Mouse (Mus musculus) embryonic facial prominence, embryonic 11.5 days (tissue): ENCODE data around the gene Gm17304. TPM values are rescaled to one million over a fixed set of nuclear protein-coding genes. Genes with fewer than 3 reads are reported as not detected.

Source experiments
- ATAC-seq: fragments of 200-750 bp; cut with Nextera tagmentation; replicated peaks from 2 replicates; pipeline ENCODE4 v1.8.0; 2017; ENCODE audit warnings: low read depth; ENCODE audit not compliant: insufficient number of reproducible peaks, low FRiP score, low TSS enrichment
- DNase-seq: peaks from one replicate; pipeline ENCODE4 v3.0.0-alpha.2; 2015; ENCODE audit warnings: low spot score
- H3K27ac ChIP-seq: fragments of 300-500 bp; sonication (generic); replicated peaks from 2 replicates; pipeline ENCODE4 v1.5.1; 2014; ENCODE audit warnings: mild to moderate bottlenecking, low read depth, low read length, control low read depth
- H3K27me3 ChIP-seq: fragments of 300-500 bp; sonication (generic); 2 replicates; pipeline ENCODE4 v1.6.1; 2014; ENCODE audit warnings: mild to moderate bottlenecking, low read length, moderate library complexity, mixed read lengths; ENCODE audit not compliant: control insufficient read depth, insufficient read depth
- H3K36me3 ChIP-seq: fragments of 300-500 bp; sonication (generic); replicated peaks from 2 replicates; pipeline ENCODE4 v1.6.1; 2014; ENCODE audit warnings: low read depth, mild to moderate bottlenecking, low read length, moderate library complexity, mixed read lengths; ENCODE audit not compliant: control insufficient read depth, insufficient read depth
- H3K4me1 ChIP-seq: fragments of 300-500 bp; sonication (generic); 2 replicates; pipeline ENCODE4 v1.6.1; 2014; ENCODE audit warnings: low read length, mixed read lengths; ENCODE audit not compliant: control insufficient read depth, insufficient read depth
- H3K4me2 ChIP-seq: fragments of 300-500 bp; sonication (generic); 2 replicates; pipeline ENCODE4 v1.6.1; 2014; ENCODE audit warnings: low read depth, mild to moderate bottlenecking, control low read depth, low read length, moderate library complexity
- H3K4me3 ChIP-seq: fragments of 300-500 bp; sonication (generic); 2 replicates; pipeline ENCODE4 v1.5.1; 2014; ENCODE audit warnings: low read depth, low read length, control low read depth
- H3K9ac ChIP-seq: fragments of 300-500 bp; sonication (generic); replicated peaks from 2 replicates; pipeline ENCODE4 v1.6.1; 2014; ENCODE audit warnings: mild to moderate bottlenecking, control low read depth, low read length
- H3K9me3 ChIP-seq: fragments of 300-500 bp; sonication (generic); replicated peaks from 2 replicates; pipeline ENCODE4 v1.6.1; 2016; ENCODE audit warnings: mild to moderate bottlenecking, low read length, inconsistent platforms, mixed read lengths; ENCODE audit not compliant: control insufficient read depth
- WGBS: fragments of 180-500 bp; shearing (Covaris S2); extraction: QIAGEN DNeasy Blood & Tissue Kit; methylation state at CpG from one replicate; pipeline ENCODE4 v1.1.7; 2014; 5-methylcytosine and 5-hydroxymethylcytosine counted together
- polyA plus RNA-seq: library from polyadenylated mRNA; unstranded; fragments of >200 nt; fragmentation: Nextera tagmentation; extraction: Ambion mirVana; gene quantifications from 2 replicates; pipeline ENCODE4 v1.2.1, GENCODE M21; 2014

Gm17304 gene
- polyA plus RNA-seq, 1 experiment from 2014 or later = not detected

DNA sequence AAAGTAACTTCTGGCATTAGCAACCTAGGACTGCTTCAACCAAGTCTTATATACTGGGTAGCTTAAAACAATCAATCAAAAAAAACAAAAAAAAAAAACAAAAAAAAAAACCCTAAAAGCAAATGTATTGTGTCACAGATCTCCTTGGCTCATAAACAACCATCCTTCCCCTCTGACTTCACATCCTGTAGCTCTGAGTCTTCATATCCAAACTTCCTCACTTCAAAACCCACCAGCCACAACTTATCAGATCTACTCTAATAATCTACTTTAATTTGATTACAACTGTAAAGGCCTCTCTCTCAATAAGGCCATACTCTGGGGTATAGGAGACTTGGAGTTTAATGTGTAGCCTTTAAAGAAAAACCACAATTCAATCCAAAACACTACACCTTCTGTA lies 41.1 kb downstream of the Gm17304 start:
- no peak overlapping the region for H3K4me2 ChIP-seq
- H3K36me3 ChIP-seq = no peaks in the 10 kb centered on the region; the same call in 1 of the 2 replicates
- H3K9me3 ChIP-seq = no peaks in the 10 kb centered on the region
- no peak overlapping the region for H3K27ac ChIP-seq
- H3K9ac ChIP-seq = no peak overlapping the region
- H3K27me3 ChIP-seq = no peaks in the 10 kb centered on the region
- ATAC-seq = no peak
- H3K4me1 ChIP-seq = no peaks in the 10 kb centered on the region
- H3K4me3 ChIP-seq = no peak overlapping the region
- DNase-seq = no peak

DNA sequence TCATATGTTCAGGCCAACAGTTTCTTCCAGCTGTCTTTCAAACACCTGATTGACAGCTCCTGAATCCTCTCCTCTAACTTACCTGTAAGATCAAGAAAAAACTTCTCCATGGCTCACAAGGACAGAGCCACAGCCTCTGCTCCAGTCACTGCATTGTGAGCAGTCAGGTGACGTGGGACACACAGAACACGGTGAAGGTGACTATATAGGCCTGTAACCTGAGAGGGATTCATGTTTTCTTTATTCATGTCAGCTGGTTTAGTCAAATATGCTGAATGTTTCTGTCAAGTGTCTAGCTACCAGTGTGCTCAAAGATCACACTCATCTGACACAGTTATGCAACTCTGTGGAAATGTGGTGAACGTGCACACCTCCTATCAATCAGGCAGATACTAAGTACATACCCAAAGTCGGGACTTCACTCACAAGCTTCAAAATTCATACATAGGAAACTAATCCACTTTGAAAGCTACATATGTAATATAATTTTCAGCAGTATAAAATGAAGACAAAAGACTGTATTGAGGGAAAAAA lies 43.4 kb downstream of the Gm17304 start:
- 88% methylated on average over 4 of the region's 4 CpGs for WGBS
- Histone ChIP-seq H3K4me1 (no peaks in the 10 kb centered on the region), H3K27me3 (no peaks in the 10 kb centered on the region), H3K4me2 (no peak overlapping the region), H3K27ac (no peak overlapping the region), H3K4me3 (no peak overlapping the region), H3K9ac (no peak overlapping the region), H3K9me3 (no peaks in the 10 kb centered on the region), H3K36me3 (peaks cover 2% of the 10 kb centered on the region; the same call in 1 of the 2 replicates)
- DNase-seq (no peak), ATAC-seq (no peak)

DNA sequence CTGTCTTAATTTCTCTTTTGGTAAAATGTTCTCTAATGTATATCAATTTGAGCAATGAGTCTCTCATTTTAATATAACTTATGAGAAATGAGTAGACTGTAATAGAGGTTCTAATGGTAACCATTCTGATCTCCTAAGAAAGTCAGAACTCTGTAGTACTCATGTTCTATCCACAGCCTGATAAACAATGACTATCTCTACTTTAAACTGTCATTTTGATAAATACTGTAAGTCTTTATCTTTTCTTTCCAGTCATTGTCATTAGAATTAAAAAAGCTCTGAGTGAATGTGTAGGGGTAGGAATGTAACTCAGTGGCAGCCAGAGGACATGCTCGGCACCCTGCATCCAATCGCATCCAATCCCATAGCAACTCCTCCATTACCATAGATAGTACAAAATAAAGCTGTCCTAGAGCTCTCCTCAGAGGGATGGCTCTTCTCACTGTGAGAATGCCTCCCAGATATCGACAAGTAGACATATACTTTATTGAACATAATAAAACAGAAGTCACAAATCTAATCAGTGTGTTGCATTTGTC lies 44.0 kb downstream of the Gm17304 start:
- DNase-seq (no peak), ATAC-seq (no peak)
- Histone ChIP-seq H3K9ac (no peak overlapping the region), H3K27ac (no peak overlapping the region), H3K4me1 (no peaks in the 10 kb centered on the region), H3K36me3 (peaks cover 2% of the 10 kb centered on the region; the same call in 1 of the 2 replicates), H3K9me3 (no peaks in the 10 kb centered on the region), H3K4me3 (no peak overlapping the region), H3K27me3 (no peaks in the 10 kb centered on the region), H3K4me2 (no peak overlapping the region)
- WGBS = 90% methylated on average over 3 of the region's 3 CpGs

Other genes with a start within 250 kb of the Gm17304 start
- 0.08 TPM in 2 replicates for gene Barhl2, start 150.9 kb upstream of the Gm17304 start, polyA plus RNA-seq
- 88.6 and 93.9 TPM in 2 replicates for gene Zfp644, start 88.2 kb downstream of the Gm17304 start, polyA plus RNA-seq